Mouse (Mus musculus) duodenum, adult 2 months (tissue): ENCODE data around the gene Fam192a. TPM values are rescaled to one million over a fixed set of nuclear protein-coding genes. Genes with fewer than 3 reads are reported as not detected.

Experiments
- polyA plus RNA-seq: library from polyadenylated mRNA; depleted of rRNA; stranded (reverse); fragments of >200 nt; gene quantifications from 2 replicates; pipeline ENCODE4 v1.2.3, GENCODE M21; 2012; ENCODE audit warnings: low replicate concordance; rRNA removed

Fam192a gene
- 23.5 and 24.4 TPM in 2 replicates for polyA plus RNA-seq

DNA sequence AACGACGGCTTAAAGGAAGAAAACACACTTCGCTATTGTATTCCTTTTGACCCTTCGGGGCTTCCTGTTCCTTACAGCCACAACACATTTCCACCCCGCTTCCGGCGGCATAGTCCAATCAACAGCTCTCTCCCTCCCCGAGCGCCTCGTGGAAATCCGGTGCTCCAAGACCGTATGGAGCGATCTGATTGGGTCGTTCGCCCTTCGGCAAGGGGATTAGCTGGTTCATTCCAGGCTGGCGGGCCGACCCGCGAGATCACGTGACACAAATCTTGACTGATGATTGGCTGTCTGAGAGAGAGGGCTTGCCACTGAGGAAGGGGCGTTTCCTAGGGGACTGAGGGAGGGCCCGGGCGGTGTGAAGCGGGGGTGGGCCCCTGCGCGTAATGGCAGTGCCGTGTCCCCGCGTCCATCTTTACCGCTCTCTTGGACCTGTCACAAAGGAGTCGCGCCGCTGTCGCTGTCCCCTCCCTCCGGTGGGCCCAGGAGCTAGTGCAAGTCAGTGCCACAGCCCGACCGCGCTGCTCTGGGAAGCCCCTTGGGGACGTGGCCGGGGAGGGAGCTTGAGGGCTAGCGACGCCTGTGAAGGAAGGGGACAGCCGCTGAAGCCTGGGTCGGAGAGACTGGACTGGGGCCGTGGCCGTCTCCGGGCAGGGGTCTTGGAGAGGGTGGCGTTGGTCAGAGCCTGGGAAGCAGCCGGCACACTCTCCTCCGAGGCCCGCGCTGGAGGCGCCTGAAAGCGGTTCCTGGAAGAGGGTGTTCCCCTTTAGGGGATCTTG, at the start of gene Fam192a, which contains the start of gene Rspry1:
Fam192a (minus strand) TSS at position 391 of the 779 bp plus-strand sequence.
Rspry1 (plus strand) TSS at position 331 of the 779 bp plus-strand sequence.

DNA sequence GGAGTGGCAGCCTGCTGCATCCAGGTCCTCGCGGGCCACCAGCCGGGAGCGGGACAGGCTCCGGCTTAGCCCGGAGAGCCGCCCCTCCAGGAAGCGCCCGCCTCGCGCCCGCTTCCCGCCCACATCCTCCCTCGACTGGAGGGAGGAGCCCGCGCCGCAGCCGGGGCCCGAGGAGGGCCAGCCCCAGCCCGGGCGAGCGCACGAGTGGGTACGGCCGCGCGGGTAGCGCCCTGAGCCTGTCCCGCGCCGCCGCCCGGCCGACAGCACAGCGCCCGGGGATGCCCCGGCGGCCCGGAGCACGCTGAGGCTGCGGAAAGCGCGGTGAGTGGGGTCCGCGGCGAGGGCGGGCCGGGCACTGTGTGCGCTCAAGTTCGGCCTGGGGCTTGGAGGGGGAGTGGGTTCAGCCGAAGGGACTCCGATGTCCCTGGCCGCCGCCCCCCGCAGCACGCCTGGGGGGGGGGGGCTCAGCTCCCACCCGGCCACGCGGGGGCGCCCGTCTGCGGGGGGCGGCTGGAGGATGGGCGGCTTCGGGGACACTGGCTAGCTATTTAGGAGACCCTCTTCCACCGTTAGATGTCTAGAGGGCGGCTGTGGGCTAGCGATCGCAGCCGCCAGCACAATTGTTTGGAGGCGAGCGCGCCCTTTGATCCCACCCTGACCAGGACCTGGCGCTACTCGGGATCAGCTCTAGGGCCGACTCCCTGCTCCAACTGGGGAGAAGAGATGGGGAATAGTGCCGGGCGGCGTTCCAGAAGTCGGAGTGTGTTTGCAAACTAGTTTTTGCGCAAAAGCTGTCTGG, 68.7 kb downstream of the Fam192a start, which contains the start of gene Cpne2:
Cpne2 (plus strand) TSS at position 118 of the 799 bp plus-strand sequence.

Other genes starting within 250 kb of the Fam192a start
- 202 and 409 TPM in 2 replicates for gene Herpud1, start 215.6 kb downstream of the Fam192a start, polyA plus RNA-seq
- gene Nlrc5, start 167.6 kb downstream of the Fam192a start, polyA plus RNA-seq: 2.8 and 4.5 TPM in 2 replicates
- gene Cpne2, start 69.0 kb downstream of the Fam192a start, polyA plus RNA-seq: 44.4 and 101 TPM in 2 replicates
- 1.6 and 1.9 TPM in 2 replicates for gene Rspry1, start 60 bp downstream of the Fam192a start, polyA plus RNA-seq
- 45.4 and 52.0 TPM in 2 replicates for gene Arl2bp, start 64.6 kb upstream of the Fam192a start, polyA plus RNA-seq
- 48.1 and 54.6 TPM in 2 replicates for gene Pllp, start 94.3 kb upstream of the Fam192a start, polyA plus RNA-seq
- gene Ccl22, start 143.6 kb upstream of the Fam192a start, polyA plus RNA-seq: 1.0 and 3.1 TPM in 2 replicates
- 115 and 144 TPM in 2 replicates for gene Cx3cl1, start 170.0 kb upstream of the Fam192a start, polyA plus RNA-seq
- 1.1 TPM in 1 of 2 replicates, not detected in the other for gene Ccl17, start 208.5 kb upstream of the Fam192a start, polyA plus RNA-seq
- gene Coq9, start 236.3 kb upstream of the Fam192a start, polyA plus RNA-seq: 237 and 242 TPM in 2 replicates
- 77.8 and 124 TPM in 2 replicates for gene Ciapin1, start 236.4 kb upstream of the Fam192a start, polyA plus RNA-seq